Mouse (Mus musculus): ENCODE data around the gene Nfia.

Gene Nfia

GRCm38 (mm10) chr4:98004108-98004625 lies 231.6 kb downstream of the Nfia start:
- DNase-seq (ENCODE audit: low read depth, low spot score), result no peak

DNA sequence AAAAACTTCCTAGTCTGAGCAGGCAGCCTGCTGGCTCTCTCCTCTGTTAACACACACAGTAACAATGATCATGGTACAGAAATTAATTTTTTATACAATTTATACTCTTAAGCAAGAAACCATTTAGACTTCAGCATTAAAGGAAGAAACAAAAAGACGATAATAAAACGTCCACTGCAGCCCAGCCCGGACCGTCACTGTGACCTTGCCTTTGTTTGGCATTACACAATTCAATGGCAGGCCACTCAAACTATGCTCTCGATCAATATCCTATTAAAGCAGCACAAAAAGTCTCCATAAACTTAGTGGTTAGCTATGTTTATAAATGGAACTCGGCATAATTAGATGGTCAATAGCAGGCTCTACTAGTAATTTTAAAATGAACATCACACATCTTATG lies 232.5 kb downstream of the Nfia start:
- no peak for DNase-seq (ENCODE audit: low read depth, low spot score)

GRCm38 (mm10) chr4:98008814-98009368 lies 236.4 kb downstream of the Nfia start:
- DNase-seq (ENCODE audit: low read depth, low spot score), result no peak

GRCm38 (mm10) chr4:98009966-98010365 lies 237.4 kb downstream of the Nfia start:
- DNase-seq (ENCODE audit: low read depth, low spot score), result no peak

DNA sequence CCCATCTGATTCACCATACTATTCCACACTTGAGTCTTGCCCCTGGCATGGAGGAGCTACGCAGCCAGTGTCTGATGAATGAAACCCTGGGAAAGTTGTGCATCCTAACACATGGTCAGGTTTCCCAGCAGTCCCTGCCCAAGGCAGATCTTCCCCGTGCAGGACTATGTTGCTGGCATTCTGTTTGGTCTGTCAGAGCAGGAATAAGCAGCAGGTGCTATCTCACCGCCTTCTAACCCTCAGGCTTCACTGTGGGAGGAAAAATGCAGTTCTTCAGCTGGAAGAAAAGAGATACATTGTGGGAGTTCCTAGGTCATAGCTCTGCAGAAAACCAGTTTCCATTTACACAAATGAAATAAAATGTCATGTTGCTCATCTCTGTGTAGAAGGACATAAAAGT lies 247.3 kb downstream of the Nfia start:
- DNase-seq (ENCODE audit: low read depth, low spot score), result no peak

DNA sequence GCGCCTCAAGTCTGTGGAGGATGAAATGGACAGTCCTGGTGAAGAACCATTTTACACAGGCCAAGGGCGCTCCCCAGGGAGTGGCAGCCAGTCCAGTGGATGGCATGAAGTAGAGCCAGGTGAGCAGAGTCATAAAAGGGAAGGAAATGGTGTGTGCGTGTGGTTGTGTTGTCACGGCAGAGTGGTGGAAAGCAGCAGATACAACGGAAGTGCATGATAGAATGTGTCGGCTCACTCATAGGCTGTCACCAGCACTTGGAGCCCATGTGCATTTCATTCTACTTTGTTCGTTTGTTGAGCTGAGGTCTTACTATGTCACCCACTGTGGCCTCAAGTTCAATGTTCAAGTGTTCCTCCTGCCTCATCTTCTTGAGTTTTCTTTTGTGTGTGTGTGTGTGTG lies 248.3 kb downstream of the Nfia start:
- no peak for DNase-seq (ENCODE audit: low read depth, low spot score)

- no peak for DNase-seq (ENCODE audit: low read depth, low spot score)
Measured at GRCm38 (mm10) chr4:98023245-98023792, 250.8 kb downstream of the Nfia start.

DNA sequence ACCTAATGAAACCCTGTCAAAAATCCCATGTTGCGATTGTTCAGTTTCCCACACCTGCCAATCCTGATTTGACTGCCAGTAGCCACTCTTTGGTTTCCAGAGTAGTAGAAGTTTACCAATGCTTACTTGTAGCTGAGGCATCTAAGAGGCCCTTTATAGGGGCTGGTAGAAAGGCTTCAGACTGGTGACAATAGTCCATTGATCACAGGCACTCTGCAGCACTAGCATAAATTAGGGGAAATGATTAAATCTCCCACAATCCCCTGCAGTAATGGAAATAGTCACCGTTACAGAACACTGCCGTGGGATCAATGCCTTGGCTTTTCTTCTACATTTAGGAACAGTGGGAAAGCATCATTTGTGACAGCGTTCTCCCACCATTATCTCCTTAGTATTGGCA lies 254.9 kb downstream of the Nfia start:
- no peak for DNase-seq (ENCODE audit: low read depth, low spot score)

GRCm38 (mm10) chr4:98031871-98032270 lies 259.3 kb downstream of the Nfia start:
- no peak for DNase-seq (ENCODE audit: low read depth, low spot score)

- no peak for DNase-seq (ENCODE audit: low read depth, low spot score)
Measured at GRCm38 (mm10) chr4:98032332-98032731, 259.8 kb downstream of the Nfia start.

GRCm38 (mm10) chr4:98039095-98039494 lies 266.6 kb downstream of the Nfia start:
- DNase-seq (ENCODE audit: low read depth, low spot score), result no peak

DNA sequence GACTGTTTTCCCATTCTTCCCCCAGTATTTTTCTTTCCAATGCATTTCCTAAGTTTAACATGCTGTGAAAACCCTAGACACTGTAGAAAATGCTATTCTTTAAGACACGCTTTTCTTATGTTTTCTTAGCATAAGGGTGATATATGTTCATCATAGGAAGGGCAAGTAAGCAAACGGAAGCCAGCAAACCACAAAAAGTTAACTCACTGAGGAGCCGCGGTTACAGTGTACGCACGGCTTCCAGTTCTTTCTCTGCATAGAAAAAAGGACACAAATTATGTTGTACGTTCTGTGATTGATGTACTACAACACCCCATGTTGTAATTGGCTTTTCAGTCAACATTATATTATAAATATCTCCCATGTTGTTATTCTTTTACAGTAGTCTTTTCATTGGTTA lies 267.6 kb downstream of the Nfia start:
- DNase-seq (ENCODE audit: low read depth, low spot score), result no peak

DNA sequence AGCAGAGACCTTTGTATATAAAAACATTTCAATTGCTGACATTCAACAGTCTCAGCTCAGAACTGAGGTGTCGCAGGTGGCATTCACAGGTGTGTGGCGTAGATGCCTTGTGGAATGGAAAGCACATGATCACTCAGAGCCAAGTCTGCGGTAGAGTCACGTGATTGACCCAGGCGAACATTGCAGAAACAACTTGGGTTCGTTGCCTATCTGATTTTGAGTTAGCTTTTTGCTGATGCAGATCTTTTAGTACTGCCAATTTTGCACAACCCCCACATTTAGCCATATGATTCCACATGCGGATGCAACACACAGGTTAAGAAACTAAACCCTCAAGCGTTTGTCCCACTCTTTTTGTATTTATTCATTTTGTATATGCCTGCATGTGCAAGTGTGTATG lies 272.1 kb downstream of the Nfia start:
- DNase-seq (ENCODE audit: low read depth, low spot score), result no peak

DNA sequence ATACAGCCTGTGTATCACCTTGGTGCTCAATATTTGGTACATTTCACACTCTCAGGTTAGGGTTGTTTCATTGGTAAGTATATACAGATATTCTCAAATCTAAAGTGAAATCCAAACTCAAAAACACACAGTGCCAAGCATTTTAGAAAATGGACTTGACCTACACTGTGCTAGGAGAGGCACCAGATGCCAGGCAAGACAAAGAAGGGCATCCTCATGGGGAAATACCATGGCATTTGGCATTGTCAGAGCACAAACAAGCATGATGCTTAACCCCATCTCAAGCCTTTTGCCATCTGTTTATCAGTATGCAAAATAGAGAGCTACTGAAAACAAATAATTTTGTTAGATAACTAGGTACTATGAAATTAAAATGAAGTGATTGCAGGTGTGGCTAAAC lies 274.8 kb downstream of the Nfia start:
- no peak for DNase-seq (ENCODE audit: low read depth, low spot score)

GRCm38 (mm10) chr4:98049584-98049983 lies 277.1 kb downstream of the Nfia start:
- no peak for DNase-seq (ENCODE audit: low read depth, low spot score)

DNA sequence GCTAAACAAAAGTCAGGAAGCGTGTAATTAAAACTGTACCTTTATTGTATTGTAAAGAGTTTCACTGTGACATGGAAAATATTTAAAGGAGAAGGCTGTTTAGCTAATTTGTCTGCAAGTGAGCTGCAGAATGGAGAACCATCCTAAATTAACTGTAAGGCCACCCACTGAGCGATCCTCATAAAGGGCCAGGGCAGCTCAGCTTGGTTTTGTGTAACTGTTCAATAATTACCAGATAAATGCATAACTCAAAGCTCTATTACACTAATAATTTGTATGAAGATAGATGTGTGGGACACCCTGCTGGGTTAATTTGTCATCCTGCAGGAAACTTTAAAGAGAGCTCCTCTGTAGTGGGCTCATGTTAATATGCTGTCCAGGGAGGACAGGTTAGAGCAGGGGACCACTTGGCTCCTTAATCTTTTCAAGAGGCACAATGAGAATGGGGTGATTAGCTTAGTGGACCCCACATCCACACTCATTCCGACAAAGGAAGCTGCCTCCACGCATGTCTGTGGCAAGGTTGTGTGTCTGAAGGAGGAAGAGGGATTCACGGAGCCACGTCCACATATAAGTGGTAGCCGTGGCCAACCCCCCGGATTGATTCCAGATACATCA lies 277.6 kb downstream of the Nfia start:
- DNase-seq (ENCODE audit: low read depth, low spot score), result no peak

- no peak for DNase-seq (ENCODE audit: low read depth, low spot score)
Measured at GRCm38 (mm10) chr4:98050781-98051180, 278.2 kb downstream of the Nfia start.

DNA sequence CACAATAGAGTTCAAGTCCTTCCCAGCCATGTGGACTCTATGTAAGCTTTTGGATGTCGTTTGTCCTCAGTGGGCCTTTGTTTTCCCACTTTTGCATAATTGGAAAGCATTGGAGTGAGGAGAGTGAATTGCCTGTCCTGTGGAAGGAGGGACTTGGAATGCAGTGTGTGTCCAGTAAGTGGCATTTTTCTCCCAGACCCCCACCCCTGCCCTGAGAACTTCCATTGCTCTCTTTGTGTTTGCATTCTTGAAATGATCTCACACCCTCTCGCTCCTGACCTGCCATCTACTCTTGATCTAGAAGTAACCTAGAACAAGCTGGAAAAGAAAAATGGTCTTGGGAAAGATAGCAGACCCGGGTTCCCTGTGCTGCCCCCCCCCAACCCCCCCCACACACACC lies 278.8 kb downstream of the Nfia start:
- no peak for DNase-seq (ENCODE audit: low read depth, low spot score)

DNA sequence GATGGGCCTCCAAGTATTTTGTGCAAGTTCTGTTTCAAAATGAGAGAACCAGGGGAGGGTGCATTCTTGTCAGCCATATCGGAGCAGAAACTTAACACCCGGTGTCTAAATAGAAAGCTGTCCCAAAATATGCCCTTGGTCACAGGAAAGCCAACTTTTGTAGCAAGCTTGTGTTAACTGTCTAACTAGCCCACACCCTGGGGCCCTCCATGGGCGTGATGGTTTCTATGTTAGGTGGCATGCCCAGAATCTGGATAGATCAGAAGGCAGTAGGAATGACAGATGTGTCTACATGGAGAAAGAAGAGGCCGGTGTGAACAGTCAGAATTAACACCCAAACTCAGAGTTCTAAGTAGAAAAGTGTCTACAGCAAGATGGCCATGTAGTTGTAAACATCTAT lies 282.5 kb downstream of the Nfia start:
- DNase-seq (ENCODE audit: low read depth, low spot score), result no peak

- DNase-seq (ENCODE audit: low read depth, low spot score), result no peak
Measured at GRCm38 (mm10) chr4:98056396-98057020, 284.0 kb downstream of the Nfia start.

DNA sequence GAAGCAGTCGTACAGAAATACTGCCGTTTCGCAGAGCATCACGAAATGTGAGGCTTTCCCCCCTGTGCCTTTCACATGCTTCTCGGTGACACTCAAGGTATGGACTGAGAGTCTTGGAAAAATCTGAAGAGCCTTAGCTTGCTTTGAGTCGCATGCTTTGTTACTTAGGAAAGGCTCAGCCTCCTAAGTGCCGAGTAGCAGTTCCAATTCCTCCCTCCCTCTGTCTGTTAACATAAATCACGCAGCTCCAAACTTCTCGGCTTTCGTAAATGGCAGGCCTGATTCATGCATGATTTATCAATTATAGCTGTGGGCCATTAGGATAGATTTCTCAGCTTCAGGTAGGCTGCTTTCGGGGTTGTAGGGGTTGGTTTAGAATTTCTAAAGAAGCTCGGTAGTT lies 284.7 kb downstream of the Nfia start:
- DNase-seq (ENCODE audit: low read depth, low spot score), result no peak

DNA sequence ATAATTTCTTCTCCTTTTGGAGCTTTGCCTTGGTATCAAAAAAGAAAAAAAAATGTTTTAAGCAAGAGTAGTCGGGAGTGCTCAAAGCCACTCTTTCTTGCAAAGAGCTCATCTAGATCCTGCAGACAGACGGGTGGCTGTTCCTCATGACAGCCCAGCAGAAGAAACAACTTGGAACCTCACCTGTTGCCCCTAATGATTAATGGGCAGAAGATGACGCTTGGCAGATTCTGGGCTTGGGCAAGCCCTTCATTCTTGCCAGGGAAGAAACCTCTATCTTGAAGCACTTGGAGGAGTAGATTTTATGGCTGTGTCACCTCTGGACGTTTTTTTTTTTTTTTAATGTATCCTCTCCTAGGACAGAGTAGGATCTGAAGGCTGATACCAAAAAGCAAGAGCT lies 285.2 kb downstream of the Nfia start:
- no peak for DNase-seq (ENCODE audit: low read depth, low spot score)

DNA sequence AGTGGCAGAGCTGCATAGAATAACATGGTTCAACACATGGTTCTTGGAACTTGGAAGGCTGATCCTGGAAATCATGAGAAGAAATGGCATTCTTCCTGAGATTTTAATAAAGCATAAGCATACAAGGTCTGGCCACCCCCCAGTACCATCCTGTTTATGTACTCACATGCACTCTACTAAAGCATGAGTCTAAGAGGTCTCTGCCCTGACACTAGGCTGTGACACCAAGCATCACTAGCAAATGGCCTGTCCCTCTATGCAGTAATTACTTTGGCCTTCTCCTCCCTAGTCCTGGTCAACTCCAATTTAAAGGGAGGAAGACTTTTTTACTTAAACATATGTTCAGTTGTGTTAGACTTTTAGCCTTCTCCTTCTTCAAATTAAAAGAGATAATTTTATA lies 285.6 kb downstream of the Nfia start:
- no peak for DNase-seq (ENCODE audit: low read depth, low spot score)
